ENCODE assay signal across 8 mouse cellular contexts in genomic region chr19:16325911-16326310, GRCm38 (mm10).
DNase-seq lines count a peak whose midpoint lies in the region.

No protein-coding gene starts in this region.

- DNase-seq in heart, adult 8-10 months (ENCODE audit: low spot score), result peak; percentile 58
- DNase-seq in heart, postnatal 25 days (ENCODE audit: low spot score), result no peak
- peak; percentile 27 for DNase-seq in fibroblast of lung, adult 2 months (ENCODE audit: low read depth)
- peak; percentile 85 for DNase-seq in kidney, postnatal 14 days
- DNase-seq in retina, embryonic 14.5 days (ENCODE audit: low spot score), result peak; percentile 52
- DNase-seq in ovary, postnatal 10 days (ENCODE audit: low spot score), result no peak
- DNase-seq in layer of hippocampus, adult 18-20 months (ENCODE audit: low spot score in 2 of 2), result no peak
- DNase-seq in c-Kit-positive CD71-positive TER-119-positive erythroid progenitor cells, embryonic 14.5 days (ENCODE audit: low spot score), result no peak

- intact Hi-C loops in heart, postnatal 25 days (cut with DNase I), result loop anchor here (5.0 kb wide), 1 partner anchor 194 kb away; the partner anchor contains the start of gene Gnaq

Comparison
In these comparisons a context has a peak if more than half of its experiments do, and no peak if none do; other contexts are left out.
1. DNase-seq: peak in heart, adult 8-10 months (single experiment), fibroblast of lung, adult 2 months (single experiment), kidney, postnatal 14 days (single experiment) and retina, embryonic 14.5 days (single experiment); none in heart, postnatal 25 days (single experiment), ovary, postnatal 10 days (single experiment), layer of hippocampus, adult 18-20 months (0 of 2) and c-Kit-positive CD71-positive TER-119-positive erythroid progenitor cells, embryonic 14.5 days (single experiment).